Mouse (Mus musculus) lung, adult 2 months (tissue): ENCODE data around the gene Alg9.

Experiments
- CTCF ChIP-seq: fragments of 200-500 bp; IDR thresholded peaks from 2 replicates; pipeline ENCODE4 v1.5.1; 2011; ENCODE audit warnings: mild to moderate bottlenecking, low read length, control low read depth; ENCODE audit not compliant: insufficient read depth
- POLR2A ChIP-seq: fragments of 200-500 bp; IDR thresholded peaks from 2 replicates; pipeline ENCODE4 v1.6.1; 2011; ENCODE audit warnings: low read depth, mild to moderate bottlenecking, control low read depth, low read length, borderline replicate concordance; ENCODE audit errors: extremely low read depth

GRCm38 (mm10) chr9:50847606-50848368 is 73.0 kb downstream of the Alg9 start:
- TF ChIP-seq POLR2A (no peak), CTCF (no peak)
